Mouse (Mus musculus) embryo, embryonic 9.5 days (tissue): ENCODE measurements around the gene M6pr.
"Not testable (repeated sequence)": the region's sequence is repeated elsewhere in the genome, so short reads cannot be mapped to it uniquely, and the experiment has no call there.

Experiments used
- DNase-seq: peaks from one replicate; pipeline ENCODE4 v3.0.0-alpha.2; 2017; ENCODE audit errors: extremely low spot score

M6pr gene

GRCm38 (mm10) chr6:122341038-122341810 lies 32.7 kb downstream of the M6pr start:
- DNase-seq: peak; percentile 12

- no peak for DNase-seq
Measured at GRCm38 (mm10) chr6:122342125-122342524, 33.6 kb downstream of the M6pr start.

GRCm38 (mm10) chr6:122343719-122344118 lies 35.2 kb downstream of the M6pr start:
- DNase-seq: no peak

DNA sequence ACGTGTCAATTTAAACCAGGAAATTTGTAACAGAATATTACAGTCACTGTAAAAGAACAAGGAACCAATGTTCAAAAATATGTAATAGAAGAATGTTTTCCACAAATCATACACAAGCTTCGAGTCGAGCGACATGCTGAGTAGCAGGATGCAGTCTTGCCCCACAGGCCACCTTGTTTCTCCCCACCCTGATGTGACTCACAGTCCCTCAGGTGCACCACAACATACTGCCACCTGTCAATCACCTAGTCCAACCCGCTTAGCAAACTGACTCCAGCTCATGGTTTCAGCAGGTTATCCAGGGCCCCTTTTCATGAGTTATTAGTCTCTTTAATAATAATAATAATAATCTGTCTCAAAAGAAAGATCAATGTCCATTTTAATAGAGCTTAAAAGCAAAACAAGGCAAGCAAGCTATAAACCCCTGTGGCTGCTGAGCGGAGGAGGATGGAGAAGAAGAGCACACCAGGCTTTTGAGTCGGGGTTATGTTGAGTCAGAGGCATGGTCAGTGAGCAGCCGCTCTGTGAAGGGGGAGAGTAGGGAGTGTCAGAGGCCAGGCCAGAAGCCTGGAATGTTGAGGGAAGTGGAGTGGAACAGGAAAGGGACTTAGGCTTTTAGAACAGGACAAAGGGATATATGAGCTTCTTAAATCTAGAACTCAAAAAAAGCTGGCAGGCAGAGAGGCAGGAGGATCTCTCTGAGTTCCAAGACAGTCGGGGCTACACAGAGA lies 36.0 kb downstream of the M6pr start:
- DNase-seq: peak; percentile 18

DNA sequence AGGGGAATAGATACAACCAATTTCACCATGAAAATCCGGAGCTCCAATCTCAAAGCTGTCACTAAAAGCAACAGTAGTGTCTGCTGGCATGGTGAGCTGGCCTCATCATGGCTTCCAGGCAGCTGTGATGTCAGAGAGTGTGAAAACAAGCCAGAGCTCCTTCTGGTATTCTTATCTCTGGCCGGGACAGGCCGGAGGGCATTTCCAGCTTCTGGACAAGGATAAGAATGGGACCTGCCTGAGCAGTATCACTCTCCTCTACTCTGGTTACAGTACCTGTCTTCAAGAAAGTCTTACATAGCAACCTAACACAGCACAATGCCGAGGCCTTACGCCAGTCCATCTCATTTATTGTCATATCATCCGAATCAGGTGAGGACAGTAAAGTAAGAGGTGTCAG lies 37.2 kb downstream of the M6pr start:
- DNase-seq: no peak

DNA sequence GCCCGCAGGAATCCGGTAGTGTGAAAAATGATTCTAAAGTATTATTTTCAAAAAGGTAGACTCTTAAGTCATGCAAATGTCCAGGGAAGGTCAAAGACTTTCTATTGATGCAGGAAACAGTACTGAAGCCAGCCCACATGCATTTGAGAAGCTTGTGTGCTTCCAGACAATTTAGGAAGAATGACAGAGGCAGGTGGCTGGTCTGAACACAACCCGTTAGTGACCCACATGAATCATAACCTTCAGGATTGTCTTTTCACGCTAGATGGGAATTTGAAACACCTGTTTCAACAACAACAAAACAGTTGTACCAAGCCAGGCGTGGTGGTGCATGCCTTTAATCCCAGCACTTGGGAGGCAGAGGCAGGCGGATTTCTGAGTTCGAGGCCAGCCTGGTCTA lies 37.9 kb downstream of the M6pr start:
- DNase-seq: no peak

- DNase-seq: not testable (repeated sequence)
Measured at GRCm38 (mm10) chr6:122347326-122347725, 38.8 kb downstream of the M6pr start.

- no peak for DNase-seq
Measured at GRCm38 (mm10) chr6:122355909-122356308, 47.4 kb downstream of the M6pr start.

DNA sequence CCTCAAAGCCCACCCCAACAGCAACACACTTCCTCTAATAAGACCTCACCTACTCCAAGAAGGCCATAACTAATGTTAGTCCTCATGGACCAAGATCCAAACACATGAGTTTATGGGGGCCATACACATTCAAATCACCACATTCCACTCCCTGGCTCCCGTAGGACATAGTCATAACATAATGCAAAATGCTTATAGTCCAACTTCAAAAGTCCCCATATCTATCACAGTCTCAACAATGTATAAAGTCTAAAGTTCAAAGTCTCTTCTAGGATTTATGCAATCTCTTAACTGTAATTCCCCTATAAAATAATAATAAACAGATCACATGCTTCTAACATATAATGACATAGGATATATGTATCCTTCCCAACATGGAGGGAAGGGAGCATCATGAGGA lies 48.6 kb downstream of the M6pr start:
- DNase-seq: no peak

GRCm38 (mm10) chr6:122365706-122366105 lies 57.2 kb downstream of the M6pr start:
- DNase-seq: no peak

DNA sequence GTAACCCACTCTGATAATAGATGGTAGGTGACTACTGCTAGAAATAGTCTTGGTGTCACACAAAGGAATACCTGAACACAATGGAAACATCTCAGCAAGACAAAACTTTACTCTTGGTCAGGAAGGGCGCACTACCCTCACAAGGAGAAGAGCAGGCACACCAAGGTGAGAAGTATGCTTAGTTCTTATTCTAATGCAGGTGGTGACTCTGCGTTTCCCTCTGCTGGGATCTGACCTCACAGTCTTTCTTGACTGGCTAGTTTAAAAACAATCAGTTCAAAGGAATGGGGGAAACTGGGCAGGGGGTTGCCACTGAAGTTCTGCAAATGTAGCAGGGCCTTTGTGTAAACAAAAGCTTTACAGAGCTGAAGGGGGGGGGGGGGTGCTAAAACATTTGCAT lies 57.8 kb downstream of the M6pr start:
- no peak for DNase-seq

GRCm38 (mm10) chr6:122366976-122367375 lies 58.5 kb downstream of the M6pr start:
- no peak for DNase-seq
